Mouse (Mus musculus) ES-E14 (cell line): ENCODE results near the gene Shc1.

Source experiments
- HCFC1 ChIP-seq: IDR thresholded peaks from 2 replicates; pipeline ENCODE4 v1.6.1; 2012; ENCODE audit warnings: low read length, inconsistent platforms, borderline replicate concordance; ENCODE audit not compliant: insufficient read depth
- MAFK ChIP-seq: IDR thresholded peaks from 2 replicates; pipeline ENCODE4 v1.6.1; 2014; ENCODE audit warnings: mild to moderate bottlenecking, low read depth, low read length, inconsistent platforms; ENCODE audit not compliant: insufficient read depth
- ZC3H11A ChIP-seq: IDR thresholded peaks from 2 replicates; pipeline ENCODE4 v1.6.1; 2012; ENCODE audit warnings: low read depth, mild to moderate bottlenecking, inconsistent platforms, low read length, borderline replicate concordance

DNA sequence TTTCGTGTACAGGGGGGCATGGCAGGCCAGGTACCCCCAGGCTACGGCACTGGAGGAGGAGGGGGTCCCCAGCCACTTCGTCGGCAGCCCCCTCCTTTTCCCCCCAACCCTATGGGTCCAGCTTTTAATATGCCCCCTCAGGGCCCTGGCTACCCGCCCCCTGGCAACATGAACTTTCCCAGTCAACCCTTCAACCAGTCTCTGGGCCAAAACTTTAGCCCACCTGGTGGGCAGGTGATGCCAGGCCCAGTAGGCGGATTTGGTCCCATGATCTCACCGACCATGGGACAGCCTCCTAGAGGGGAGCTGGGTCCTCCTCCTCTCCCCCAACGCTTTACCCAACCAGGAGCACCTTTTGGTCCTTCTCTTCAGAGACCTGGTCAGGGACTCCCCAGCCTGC lies 14.4 kb downstream of the Shc1 start:
- TF ChIP-seq ZC3H11A (no peak), HCFC1 (no peak), MAFK (no peak)
